Mouse (Mus musculus): Measurements from ENCODE around the gene Rnf144b.

GRCm38 (mm10) chr13:47189971-47190370, 67.5 kb downstream of the Rnf144b start:
- no peak for TF ChIP-seq CTCF (IDR thresholded peaks at IDR 0.05; ENCODE audit: control insufficient read depth, insufficient read depth, insufficient replicate concordance, low read depth, low read length)
- TF ChIP-seq POLR2A (IDR thresholded peaks at IDR 0.05; ENCODE audit: control insufficient read depth, low read depth, low read length), result no peak

Data from testis, adult 2 months (tissue).